Mouse (Mus musculus): Measurements from ENCODE around the gene Ces1e.

Gene Ces1e

GRCm38 (mm10) chr8:93176593-93176992 is 52.8 kb downstream of the Ces1e start:
- DNase-seq (ENCODE audit: low spot score in 2 of 2): no peak

GRCm38 (mm10) chr8:93174554-93174953 is 54.9 kb downstream of the Ces1e start:
- DNase-seq (ENCODE audit: low spot score in 2 of 2): no peak

GRCm38 (mm10) chr8:93171846-93172590 is 57.4 kb downstream of the Ces1e start:
- no peak for DNase-seq (ENCODE audit: low spot score in 2 of 2)

- DNase-seq (ENCODE audit: low spot score in 2 of 2): no peak
These were observed 66.1 kb downstream of the Ces1e start for GRCm38 (mm10) chr8:93163363-93163762.

- DNase-seq (ENCODE audit: low spot score in 2 of 2): no peak
These were observed 78.0 kb downstream of the Ces1e start for GRCm38 (mm10) chr8:93151401-93151800.
